Mouse (Mus musculus) adipocyte (in vitro differentiated cells): ENCODE data around the gene Mfsd12.
A peak's percentile ranks its signal among the peaks of the same experiment; 100 is the strongest.

Experiments used
- DNase-seq: peaks from one replicate; pipeline ENCODE4 v3.0.0-alpha.2; 2016; ENCODE audit warnings: low spot score

The Mfsd12 gene

DNA sequence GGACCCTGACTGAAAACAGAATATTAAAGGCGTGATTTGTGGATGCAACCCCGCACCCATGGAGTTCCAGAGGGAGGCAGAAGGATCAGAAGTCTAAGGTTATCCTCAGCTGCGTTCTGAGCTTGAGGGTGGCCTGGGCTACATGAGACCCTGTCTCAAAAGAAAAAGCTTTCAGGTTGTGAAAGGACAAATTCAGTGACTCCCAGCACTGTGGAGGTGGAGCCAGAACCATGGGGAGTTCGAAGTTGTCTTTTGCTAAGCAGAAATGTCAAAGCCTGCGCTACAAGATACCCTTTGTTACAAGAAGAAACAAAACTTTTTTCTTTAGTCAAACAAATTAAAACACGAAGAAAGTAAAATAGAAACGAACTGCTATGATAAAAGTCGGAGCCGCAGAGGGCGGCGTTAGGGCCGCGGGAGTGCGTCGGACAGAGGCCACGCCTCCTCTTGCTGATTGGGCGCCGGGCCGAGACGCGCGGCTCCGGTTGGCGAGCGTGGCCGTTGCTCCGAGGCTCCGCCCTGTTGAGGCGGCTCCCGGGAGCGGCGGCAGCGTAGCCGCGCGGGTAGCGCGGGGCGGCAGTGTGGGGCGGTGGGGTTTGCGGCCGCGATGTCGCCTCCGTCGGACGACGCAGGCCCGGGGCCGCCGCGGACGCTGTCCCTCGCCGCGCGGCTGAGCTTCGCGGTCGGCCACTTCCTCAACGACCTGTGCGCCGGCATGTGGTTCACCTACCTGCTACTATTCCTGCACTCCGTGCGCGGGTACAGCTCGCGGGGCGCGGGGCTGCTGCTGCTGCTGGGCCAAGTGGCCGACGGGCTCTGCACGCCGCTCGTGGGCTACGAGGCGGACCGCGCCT, at the start of gene Mfsd12:
Mfsd12 (plus strand) TSS at position 501 of the 854 bp plus-strand sequence.
- DNase-seq: peak; percentile 86

DNA sequence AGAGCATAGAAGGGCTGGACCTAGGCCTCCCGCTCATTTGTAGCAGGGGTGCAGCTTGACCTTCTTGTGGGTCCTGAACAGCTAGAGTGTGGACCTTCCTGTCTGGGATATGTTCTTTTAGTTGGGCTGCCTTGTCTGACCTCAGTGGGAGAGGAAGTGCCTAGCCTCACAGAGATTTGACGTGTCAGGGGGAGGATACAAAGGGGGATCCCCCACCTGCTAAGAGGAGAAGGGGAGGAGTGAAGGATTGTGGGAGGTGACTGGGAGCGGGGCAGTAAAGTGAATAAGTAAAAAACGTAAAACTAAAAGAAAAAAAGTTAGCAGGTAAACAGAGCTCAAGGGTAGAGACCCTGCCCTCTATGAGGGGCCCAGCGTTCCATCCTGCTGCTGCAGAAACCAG, 47.7 kb upstream of the Mfsd12 start:
- no peak for DNase-seq

DNA sequence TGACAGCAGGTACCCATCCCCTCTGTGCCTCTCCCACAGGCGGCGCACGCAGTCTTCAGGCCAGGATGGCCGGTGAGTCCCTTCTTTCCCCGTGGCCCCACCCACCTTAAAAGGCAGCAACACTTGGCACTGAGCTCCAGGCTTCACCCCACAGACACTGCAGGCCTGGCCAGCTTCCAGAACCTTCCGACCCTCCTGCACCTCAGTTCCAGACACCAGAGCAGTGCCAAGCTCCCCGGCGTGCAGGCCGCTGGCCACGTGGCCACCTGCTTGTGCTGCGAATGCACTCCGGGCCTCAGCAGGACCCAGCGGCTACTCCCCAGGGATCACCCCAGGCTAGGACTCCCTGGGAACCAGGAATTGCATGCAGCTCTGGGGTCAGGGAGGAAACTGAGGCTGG, 43.7 kb upstream of the Mfsd12 start:
- DNase-seq: no peak

DNA sequence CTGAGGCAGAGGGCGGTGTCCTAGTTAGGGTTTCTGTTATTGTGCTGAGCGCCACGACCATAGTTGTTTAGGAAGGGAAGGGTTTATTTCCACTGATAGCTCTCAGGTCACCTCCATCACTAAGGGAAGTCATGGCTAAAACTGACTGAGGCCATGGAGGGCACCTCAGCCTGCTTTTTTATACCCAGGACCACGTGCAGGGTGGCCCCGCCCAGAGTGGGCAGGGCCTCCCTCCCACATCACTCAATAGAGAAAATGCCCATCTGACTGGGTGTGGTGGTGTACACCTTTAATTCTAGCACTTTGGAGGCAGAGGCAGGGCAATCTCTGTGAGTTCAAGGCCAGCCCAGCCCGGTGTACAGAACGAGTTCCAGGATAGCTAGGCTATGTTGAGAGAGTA, 43.1 kb upstream of the Mfsd12 start:
- no peak for DNase-seq

DNA sequence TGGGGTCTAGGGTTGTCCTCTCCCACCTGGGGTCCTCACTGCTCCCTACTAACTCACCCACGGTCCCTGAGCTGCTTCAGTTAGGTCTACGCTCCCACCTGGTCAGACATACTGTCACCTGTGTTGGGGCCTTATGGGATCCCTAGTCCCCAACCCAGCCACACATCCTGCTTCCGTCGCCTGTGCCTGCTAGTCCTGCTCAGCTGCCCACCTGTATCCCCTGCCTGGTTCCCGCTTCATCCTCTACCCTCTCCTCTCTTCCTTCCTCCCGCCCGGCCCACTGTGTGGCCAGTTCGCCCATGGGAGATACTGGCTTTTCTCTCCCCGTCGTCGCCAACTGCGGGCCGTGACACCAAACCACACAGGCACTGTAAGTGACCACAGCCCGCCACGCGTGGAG, 41.7 kb upstream of the Mfsd12 start:
- DNase-seq: no peak

DNA sequence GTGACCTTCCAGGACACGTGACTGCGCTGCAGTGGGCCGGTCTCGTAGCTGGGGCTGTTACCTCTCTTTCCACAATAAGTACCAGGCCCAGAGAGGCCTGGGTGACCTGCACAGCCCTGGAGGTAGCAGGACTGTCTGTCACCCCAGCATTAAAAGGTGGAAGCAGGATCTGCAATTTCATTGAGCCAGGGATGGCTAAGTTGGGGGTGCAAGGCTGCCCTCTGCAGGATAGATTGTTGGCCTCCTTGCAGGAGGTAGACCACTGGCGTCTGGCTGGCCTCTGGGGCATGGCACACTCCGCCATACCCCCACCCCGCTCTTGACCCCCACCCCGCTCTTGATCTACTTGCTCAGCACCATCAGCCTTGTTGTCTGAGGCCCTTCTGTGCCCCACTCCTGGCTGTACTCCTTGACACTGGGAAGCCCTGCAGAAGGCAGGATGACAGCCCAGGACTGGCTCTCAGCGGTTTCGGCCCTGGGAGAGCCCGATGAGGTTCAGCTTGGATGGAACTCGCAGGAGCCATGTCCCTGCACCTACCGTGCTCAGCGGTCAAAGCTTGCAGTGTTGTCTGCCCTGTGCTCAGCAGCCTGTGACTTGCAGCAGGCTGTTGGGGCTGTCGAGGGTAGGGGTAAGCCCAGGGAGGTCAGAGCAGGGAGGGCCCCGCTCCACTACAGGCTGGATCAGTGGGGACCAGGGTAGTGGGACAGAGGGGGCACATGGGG, 40.8 kb upstream of the Mfsd12 start:
- DNase-seq: no peak

DNA sequence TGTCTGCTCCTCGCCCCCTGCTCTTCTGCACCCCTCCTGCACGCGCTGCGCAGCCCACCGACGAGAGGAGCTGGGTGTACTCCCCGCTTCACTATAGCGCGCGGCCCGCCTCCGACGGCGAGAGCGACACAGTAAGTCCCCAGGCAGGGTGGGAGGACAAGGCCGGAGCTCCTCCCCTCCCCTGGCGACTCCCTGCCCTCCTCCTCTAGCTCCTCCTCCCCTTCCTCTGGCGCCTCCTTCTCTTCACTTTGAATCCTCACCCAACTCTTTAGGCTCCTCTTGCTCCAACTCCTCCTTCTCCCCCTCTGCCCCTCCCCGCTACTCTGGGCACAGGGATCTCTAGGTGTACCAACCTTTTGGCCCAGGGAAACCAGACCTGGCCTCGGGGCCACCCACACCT, 40.0 kb upstream of the Mfsd12 start:
- no peak for DNase-seq

DNA sequence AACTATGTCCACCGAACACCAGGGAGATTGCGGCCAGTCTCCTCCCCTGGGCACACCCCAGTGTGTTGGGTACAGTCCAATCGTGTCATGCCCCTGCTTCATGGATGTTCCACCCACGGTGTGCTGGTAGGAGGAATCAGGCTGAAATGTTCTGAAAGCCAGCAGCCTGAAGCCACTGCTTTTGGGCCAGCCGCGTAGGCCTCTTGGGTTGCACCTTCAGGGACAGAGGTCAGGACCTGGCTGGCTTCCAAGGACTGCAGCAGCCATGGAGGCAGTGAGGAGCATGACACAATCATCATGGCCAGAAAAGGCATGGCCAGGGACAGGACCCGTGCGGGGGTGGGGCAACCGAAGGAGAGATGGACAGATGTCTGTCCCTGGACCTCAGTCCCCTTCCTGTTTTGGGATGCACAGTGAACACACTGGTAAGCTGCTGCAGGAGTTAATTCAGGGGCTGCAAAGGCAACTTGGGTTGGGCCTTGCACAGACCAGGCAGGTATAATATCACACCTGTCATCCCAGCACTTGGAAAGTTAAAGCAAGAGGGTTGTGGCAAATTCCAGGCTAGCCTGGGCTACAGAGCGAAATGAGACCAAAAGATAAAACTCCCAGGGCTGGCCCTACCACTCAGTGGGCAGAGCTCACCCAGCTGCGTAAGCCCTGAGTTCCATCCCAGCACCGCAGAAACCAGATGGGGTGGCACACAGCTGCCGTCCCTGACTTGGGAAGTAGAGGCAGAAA, 38.5 kb upstream of the Mfsd12 start:
- DNase-seq: peak; percentile 93

DNA sequence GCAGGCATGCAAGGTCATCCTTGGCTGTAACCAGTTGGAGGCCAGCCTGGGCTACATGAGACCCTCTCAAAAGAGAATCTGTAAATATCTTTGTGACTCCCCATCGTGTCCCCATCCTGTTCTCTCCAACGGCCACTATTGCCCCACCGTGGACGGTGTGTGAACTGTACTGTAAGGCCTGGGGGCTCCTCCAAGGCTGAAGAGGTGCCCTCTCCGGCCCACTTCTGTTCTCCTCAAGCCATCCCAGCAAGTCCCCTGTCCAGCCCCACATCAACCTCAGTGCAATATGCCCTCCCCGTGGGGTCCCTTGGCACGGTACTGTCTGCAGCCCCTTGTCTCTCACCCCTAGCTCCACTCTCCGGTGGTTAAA, 38.0 kb upstream of the Mfsd12 start:
- DNase-seq: peak; percentile 32

DNA sequence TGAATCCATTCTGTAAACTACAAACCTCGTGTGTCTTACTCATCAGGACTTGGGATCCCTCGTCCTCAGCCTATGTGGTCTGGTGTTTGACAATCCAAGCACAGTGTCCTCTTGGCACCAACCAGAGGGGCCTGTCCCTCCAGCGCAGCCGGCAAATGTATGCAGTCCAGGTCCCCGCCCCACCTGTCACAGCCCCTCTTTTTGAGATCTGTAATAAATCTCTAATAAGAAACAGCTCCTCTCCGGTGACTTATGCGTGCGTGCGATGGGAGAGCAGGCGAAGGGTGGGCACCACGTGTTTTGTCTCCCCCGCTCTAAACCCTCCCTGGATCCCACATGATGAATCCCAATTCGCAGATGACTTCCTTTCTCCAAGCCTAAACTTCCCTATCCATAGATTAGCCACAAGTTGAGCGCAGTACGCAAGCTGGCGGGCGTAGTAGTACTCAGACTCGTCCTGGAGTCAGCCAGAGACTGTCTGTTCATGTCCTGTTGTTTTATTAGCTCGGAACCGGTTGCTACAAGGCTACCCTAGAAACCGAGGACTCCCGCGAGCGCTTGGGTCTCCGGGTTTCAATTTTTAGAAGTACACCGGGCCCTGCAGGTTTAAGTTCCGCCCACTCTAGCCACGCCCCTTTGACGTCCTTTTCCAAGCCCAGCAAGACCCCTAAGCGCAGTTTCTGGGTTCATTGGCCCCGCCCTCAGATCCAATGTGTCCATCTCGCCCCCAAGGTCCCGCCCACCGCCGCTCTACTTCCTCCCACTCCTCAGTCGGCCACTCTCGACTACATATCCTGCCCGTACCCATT, 37.3 kb upstream of the Mfsd12 start:
- peak; percentile 43 for DNase-seq

DNA sequence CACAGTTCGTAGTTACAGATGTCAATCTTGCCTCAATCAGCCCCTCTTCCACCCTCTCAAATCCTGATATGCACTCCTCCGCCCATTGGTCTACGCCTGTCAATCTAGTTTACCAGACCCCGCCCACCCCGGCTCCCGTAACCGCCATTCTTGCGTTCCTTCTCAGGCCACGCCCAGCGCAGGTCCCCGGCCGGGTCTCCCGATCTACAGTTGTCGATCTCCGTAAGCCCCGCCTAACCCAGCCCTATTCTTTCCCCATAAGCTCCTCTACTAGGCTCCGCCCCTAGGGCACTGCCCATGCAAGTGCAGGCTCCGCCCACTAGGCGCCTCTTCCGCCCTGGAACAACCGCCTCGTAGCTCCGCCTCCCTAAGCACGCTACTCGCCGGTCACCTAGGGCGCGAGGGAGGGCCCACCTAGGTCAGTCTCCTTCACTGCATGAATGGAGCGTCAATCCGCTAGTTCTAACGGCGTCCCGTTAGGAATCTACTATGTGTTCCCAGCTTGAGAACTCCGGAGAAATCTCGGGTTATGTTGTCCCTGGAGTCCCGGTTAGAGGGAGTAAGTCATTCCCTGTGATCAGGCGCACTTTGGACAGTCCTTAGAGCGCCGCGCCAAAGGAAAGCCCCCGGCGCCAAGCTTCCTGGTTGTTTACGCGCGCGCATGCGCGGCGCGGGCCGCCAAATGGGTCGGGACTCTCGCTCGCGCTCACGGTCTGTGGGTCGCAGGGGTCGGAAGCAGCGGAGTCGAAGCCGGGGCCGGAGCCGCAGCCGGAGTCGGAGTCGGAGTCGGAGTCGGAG, 36.5 kb upstream of the Mfsd12 start, which contains the start of gene Cactin:
Cactin (plus strand) TSS at position 554 of the 798 bp plus-strand sequence.
- DNase-seq: peak; percentile 100

DNA sequence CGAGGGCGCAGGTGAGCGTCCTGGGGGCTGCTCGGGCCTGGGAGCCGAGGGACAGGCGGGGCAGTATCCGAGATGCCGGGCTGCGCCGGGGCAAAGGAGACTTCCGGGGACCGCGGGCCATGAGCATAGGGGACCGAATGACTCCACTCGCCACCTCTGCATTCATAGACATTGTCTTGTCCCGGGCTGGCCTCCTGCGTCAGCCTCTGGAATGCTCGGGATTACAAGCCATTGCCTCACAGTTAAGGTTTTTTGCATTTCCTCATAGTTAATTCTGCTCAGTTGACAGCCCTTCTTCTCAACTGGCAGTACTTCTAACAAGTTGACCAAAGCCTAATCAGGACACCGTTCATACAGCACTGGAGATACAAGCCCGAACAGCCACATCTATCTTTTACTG, 35.9 kb upstream of the Mfsd12 start:
- DNase-seq: peak; percentile 51

DNA sequence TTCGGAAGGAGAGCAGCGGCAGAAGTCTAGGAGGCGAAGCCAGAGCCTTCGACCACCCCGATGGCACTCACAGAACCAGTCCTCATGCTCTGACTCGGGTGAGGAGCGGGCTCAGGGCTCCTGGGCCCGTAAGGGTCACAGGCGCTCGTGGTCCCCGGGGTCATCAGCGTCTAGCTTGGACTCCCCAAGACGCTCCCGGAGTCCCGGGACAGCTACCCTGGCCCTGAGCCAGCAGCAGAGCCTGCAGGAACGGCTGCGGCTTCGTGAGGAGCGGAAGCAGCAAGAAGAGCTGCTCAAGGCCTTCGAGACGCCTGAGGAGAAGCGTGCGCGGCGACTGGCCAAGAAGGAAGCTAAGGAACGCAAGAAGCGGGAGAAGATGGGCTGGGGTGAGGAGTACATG, 34.8 kb upstream of the Mfsd12 start:
- no peak for DNase-seq

DNA sequence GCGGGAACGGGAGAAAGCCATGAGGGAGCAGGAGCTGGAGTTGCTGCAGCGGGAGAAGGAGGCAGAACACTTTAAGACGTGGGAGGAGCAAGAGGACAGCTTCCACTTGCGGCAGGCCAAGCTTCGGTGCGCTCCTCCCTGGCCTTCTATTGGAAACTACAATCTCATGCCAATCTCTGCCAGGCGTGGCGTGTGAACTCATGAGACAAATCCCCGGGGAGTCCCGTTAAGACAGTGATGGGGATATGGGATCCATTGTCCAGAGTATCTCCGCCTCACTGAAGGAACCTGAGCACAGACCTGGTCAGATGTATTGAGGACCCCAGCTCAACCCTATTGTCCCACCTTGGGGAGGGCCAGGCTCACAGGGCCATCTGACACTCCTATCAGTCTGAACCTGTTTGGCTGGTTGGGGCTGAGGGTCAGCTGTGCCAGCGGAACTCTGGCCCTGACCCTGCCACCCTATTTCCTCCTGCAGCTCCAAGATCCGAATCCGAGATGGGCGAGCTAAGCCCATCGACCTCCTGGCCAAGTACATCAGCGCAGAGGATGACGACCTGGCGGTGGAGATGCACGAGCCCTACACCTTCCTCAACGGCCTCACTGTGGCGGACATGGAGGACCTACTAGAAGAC, 34.0 kb upstream of the Mfsd12 start:
- no peak for DNase-seq

DNA sequence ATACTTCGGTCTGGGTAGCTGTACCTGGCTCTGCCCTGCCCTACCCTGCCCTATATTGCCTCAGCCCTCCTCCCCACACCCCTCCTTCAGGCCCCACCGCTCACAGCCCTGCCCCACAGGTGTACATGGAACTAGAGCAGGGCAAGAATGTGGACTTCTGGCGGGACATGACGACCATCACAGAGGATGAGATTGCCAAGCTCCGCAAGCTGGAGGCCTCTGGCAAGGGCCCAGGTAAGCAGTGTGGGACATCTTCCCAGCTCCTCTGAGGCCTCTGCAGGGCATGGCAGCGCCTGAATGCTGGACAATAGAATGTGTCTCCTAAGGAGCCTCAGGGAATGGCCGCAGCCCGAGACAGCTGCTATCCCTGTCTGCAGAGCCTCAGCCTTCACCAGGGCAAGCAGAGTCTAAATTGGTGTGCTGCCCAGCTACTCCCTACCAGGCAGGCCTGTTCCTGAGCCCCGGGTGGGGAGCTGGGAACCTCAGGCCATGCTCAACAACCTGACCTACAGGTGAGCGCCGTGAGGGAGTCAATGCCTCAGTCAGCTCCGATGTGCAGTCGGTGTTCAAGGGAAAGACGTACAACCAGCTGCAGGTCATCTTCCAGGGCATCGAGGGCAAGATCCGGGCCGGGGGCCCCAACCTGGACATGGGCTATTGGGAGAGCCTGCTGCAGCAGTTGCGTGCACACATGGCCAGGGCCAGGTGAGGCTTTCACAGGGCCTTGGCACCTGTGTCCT, 33.3 kb upstream of the Mfsd12 start:
- DNase-seq: no peak

DNA sequence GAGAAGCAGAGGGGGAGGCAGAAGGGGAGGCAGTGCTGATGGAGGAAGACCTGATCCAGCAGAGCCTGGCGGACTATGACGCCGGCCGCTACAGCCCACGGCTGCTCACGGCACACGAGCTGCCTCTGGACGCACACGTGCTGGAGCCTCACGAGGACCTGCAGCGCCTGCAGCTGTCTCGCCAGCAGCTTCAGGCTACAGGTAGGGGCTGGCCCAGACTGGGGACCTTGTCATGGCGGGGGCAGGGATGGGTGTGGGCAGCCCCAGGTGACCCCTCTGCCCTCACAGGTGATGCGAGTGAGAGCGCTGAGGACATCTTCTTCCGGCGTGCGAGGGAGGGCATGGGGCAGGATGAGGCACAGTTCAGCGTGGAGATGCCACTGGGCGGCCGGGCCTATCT, 32.1 kb upstream of the Mfsd12 start:
- DNase-seq: no peak

DNA sequence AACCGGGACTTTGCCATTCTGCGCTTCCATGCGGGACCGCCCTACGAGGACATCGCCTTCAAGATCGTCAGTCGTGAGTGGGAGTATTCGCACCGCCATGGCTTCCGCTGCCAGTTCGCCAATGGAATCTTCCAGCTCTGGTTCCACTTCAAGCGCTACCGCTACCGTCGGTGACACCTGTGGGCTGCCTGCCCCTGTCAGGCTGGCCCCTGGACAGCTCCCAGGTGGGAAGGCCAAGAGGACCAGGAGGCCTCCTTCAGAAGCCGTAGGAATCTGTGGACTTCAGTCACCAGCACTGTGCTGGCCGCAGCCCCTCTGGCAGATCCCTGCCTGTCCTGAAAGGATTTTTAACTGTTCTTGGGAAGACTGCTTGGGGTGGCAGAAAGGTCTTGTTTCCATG, 31.5 kb upstream of the Mfsd12 start:
- DNase-seq: no peak

DNA sequence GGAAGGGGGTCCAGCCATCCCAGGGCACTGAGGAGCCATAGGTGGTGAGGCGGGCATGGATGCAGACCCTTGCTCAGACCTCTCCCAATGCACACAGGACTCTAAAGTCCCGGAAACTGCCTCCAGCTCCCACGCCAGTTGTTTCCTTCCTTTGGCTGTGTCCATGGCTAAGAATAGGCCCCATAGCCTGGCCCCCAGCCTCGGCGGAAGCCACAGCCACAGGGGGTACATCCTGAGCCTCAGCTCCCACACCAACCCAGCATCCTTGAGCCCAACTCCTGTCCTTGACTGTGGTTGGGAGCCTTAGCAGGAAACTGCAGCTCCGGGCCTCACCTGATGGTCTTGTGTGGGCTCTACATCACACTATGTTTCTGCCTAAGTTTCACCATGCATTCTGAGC, 30.4 kb upstream of the Mfsd12 start:
- DNase-seq: no peak

DNA sequence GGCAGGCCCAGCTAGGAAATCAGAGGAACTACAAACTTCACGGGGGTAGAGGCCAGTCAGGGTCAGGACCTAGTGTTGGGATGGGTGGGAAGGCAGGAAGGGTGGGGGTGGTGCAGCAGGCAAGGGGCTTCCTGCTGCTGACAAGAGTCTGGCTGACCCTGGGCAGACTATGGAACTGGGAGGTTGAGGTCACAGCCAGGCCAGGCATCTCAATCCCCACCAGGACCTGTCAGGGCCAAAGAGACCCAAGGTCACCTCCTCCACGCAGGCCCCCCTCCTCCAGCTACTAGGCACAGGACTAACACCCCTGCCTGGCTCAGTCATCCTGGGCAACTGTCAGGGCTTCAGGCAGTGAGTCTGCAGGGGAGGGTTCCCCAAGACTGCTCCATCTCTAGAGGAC, 29.3 kb upstream of the Mfsd12 start:
- DNase-seq: no peak

DNA sequence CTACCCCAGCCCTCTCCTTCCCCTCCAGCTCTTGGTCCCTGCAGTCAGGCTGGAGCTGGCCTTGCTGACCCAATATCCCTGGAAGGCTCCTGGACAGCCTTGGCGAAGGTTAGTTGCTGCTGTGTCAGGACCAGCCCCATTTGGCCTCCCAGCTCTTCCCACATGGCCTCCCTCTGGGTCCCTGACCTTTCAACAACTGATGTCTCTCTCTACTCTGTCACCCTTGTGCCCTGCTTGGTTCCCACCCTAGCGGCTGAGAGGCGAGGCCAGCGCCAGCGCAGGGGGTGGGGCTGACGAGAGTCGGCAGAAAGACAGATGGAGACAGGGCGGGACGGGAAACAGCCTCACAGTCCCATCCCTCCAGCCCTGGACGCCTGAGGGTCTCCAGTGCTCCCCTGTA, 28.9 kb upstream of the Mfsd12 start, which contains the start of gene Tbxa2r:
Tbxa2r (plus strand) TSS at position 346 of the 400 bp plus-strand sequence.
- DNase-seq: no peak
